Mouse (Mus musculus) C2C12 (cell line): Measurements from ENCODE around the gene Olfr281. TPM values are rescaled to one million over a fixed set of nuclear protein-coding genes. Genes with fewer than 3 reads are reported as not detected.

Source experiments
- H3K27me3 ChIP-seq: one replicate; pipeline ENCODE4 v1.6.1; 2011; ENCODE audit not compliant: control insufficient read depth, insufficient read depth, insufficient read length
- H3K36me3 ChIP-seq: one replicate; pipeline ENCODE4 v1.6.1; 2011; ENCODE audit not compliant: control insufficient read depth, insufficient read depth
- H3K4me3 ChIP-seq: one replicate; pipeline ENCODE4 v1.5.1; 2011; ENCODE audit warnings: mild to moderate bottlenecking, control low read depth; ENCODE audit not compliant: poor library complexity, insufficient read depth, severe bottlenecking
- H3K79me2 ChIP-seq: one replicate; pipeline ENCODE4 v1.6.1; 2011; ENCODE audit not compliant: control insufficient read depth, insufficient read depth
- H3K79me3 ChIP-seq: one replicate; pipeline ENCODE4 v1.6.1; 2011; ENCODE audit warnings: low read depth, control low read depth
- H3ac ChIP-seq: one replicate; pipeline ENCODE3; 2011; ENCODE audit warnings: low read depth; ENCODE audit not compliant: control insufficient read depth, insufficient read length
- CEBPB ChIP-seq: IDR thresholded peaks from one replicate; pipeline ENCODE4 v1.6.1; 2011; ENCODE audit warnings: low read depth, mild to moderate bottlenecking, control low read depth, moderate library complexity
- CTCF ChIP-seq: IDR thresholded peaks from one replicate; pipeline ENCODE4 v1.5.1; 2011; ENCODE audit not compliant: control insufficient read depth, insufficient read depth, insufficient read length
- FOSL1 ChIP-seq: IDR thresholded peaks from one replicate; pipeline ENCODE4 v1.8.0; 2011; ENCODE audit warnings: mild to moderate bottlenecking, low read length; ENCODE audit not compliant: poor library complexity, insufficient read depth, severe bottlenecking
- MAX ChIP-seq: IDR thresholded peaks from one replicate; pipeline ENCODE4 v1.6.1; 2011; ENCODE audit warnings: mild to moderate bottlenecking, control low read depth
- MYOD1 ChIP-seq: IDR thresholded peaks from one replicate; pipeline ENCODE4 v1.6.1; 2011; ENCODE audit warnings: low read depth; ENCODE audit not compliant: control insufficient read depth, insufficient read length
- MYOG ChIP-seq: IDR thresholded peaks from one replicate; pipeline ENCODE4 v1.6.1; 2011; ENCODE audit not compliant: control insufficient read depth, insufficient read length; ENCODE audit errors: extremely low read depth
- USF1 ChIP-seq: IDR thresholded peaks from one replicate; pipeline ENCODE4 v1.6.1; 2011; ENCODE audit warnings: low read depth, mild to moderate bottlenecking, control low read depth, moderate library complexity
- polyA plus RNA-seq: library from polyadenylated mRNA; unstranded; fragments of >200 nt; fragmentation: generic; extraction: Trizol; gene quantifications from one replicate; pipeline ENCODE4 v1.2.1, GENCODE M21; 2012; ENCODE audit warnings: missing spikeins

The Olfr281 gene
- polyA plus RNA-seq, 1 experiment, result not detected

DNA sequence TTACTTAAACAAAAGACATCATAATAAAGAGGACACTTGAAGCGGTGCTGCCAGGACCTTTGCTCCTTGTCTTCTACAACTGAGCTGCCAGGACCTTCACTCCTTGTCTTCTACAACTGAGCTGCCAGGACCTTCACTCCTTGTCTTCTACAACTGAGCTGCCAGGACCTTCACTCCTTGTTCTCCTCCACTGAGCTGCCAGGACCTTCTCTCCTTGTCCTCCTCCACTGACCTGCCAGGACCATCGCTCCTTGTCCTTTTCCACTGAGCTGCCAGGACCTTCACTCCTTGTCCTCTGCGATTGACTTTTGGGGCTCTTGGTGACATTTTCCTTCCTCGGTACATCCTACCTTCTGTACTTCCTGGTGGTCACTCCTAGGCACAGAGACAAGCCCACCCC, 3.9 kb upstream of the Olfr281 start:
- Histone ChIP-seq H3K4me3 (no peak overlapping the region), H3K36me3 (no peaks in the 10 kb centered on the region), H3ac (no peak overlapping the region), H3K27me3 (peaks cover 24% of the 10 kb centered on the region), H3K79me2 (no peaks in the 10 kb centered on the region), H3K79me3 (no peaks in the 10 kb centered on the region)
- no peak for TF ChIP-seq MYOD1
- TF ChIP-seq CTCF, result no peak
- no peak for TF ChIP-seq USF1
- no peak for TF ChIP-seq MYOG

GRCm38 (mm10) chr15:98469596-98469995, 17.2 kb downstream of the Olfr281 start, which contains the start of gene OR5BS1P:
Gene OR5BS1P, plus strand, starts transcription at chr15:98469896.
- TF ChIP-seq MAX (no peak), CTCF (no peak), MYOD1 (no peak), MYOG (no peak), CEBPB (no peak), FOSL1 (no peak), USF1 (no peak)
- H3ac ChIP-seq, result no peak within 1 kb of the TSS
- H3K27me3 ChIP-seq, result peaks cover 61% of the 10 kb centered on the region
- no peaks in the 10 kb centered on the region for H3K79me3 ChIP-seq
- no peak within 1 kb of the TSS for H3K4me3 ChIP-seq
- no peaks in the 10 kb centered on the region for H3K36me3 ChIP-seq
- no peaks in the 10 kb centered on the region for H3K79me2 ChIP-seq

DNA sequence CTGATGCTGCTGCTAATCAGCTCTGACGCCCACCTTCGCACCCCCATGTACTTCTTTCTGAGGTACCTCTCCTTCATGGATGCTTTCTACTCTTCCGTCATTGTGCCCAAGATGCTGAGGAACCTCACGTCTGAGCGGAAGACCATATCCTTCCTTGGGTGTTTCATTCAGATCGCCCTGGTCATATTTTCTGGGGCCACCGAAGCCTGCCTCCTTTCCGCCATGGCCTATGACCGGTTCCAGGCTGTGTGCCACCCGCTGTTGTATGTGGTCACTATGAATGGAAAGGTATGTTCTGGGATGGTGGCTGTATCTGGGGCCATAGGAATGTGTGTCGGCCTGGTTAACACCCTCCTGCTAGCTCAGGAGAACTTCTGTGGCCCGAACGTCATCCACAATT, 19.2 kb downstream of the Olfr281 start:
- no peaks in the 10 kb centered on the region for H3K36me3 ChIP-seq
- H3K79me2 ChIP-seq, result no peaks in the 10 kb centered on the region
- TF ChIP-seq MYOG, result no peak
- no peak for TF ChIP-seq FOSL1
- TF ChIP-seq USF1, result no peak
- TF ChIP-seq MYOD1, result no peak
- TF ChIP-seq MAX, result no peak
- no peak for TF ChIP-seq CTCF
- no peak for TF ChIP-seq CEBPB
- peaks cover 62% of the 10 kb centered on the region for H3K27me3 ChIP-seq
- H3K4me3 ChIP-seq, result no peak overlapping the region
- no peak overlapping the region for H3ac ChIP-seq
- no peaks in the 10 kb centered on the region for H3K79me3 ChIP-seq

DNA sequence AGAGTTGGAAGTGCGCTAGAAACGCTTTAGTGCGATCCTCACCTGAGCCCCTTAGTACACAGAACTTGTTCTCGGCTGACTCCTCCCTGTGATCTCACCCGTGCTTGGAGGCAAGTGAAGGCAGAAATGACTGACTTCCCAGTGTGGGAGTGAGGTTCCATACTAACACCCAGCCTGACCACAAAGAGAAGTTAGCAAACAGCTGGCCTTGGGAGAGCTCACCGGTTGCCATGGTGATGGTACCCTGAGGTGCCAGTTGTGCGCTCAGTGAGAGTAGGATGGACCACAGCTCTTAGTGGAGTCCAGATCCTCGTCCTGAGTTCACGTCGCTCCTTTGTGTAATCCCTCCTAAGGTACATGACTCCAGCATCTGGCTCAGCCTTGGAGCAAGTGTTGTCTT, 22.6 kb downstream of the Olfr281 start:
- Histone ChIP-seq H3K27me3 (peaks cover 72% of the 10 kb centered on the region), H3K79me3 (no peaks in the 10 kb centered on the region), H3K36me3 (no peaks in the 10 kb centered on the region), H3K4me3 (no peak overlapping the region), H3K79me2 (no peaks in the 10 kb centered on the region), H3ac (no peak overlapping the region)
- TF ChIP-seq FOSL1 (no peak), CTCF (no peak), MAX (no peak), MYOG (no peak), USF1 (no peak)

GRCm38 (mm10) chr15:98475382-98475781, 23.0 kb downstream of the Olfr281 start:
- no peak overlapping the region for H3ac ChIP-seq
- no peak for TF ChIP-seq CEBPB
- peak; percentile 5 for TF ChIP-seq CTCF
- TF ChIP-seq MAX, result no peak
- no peak for TF ChIP-seq MYOD1
- no peaks in the 10 kb centered on the region for H3K79me3 ChIP-seq
- H3K79me2 ChIP-seq, result no peaks in the 10 kb centered on the region
- H3K4me3 ChIP-seq, result no peak overlapping the region
- H3K27me3 ChIP-seq, result peaks cover 72% of the 10 kb centered on the region
- H3K36me3 ChIP-seq, result no peaks in the 10 kb centered on the region

- Histone ChIP-seq H3K4me3 (no peak overlapping the region), H3K27me3 (peaks cover 72% of the 10 kb centered on the region), H3ac (no peak overlapping the region), H3K79me2 (no peaks in the 10 kb centered on the region), H3K79me3 (no peaks in the 10 kb centered on the region), H3K36me3 (no peaks in the 10 kb centered on the region)
- TF ChIP-seq CEBPB (no peak), USF1 (no peak), MAX (no peak), MYOG (no peak), CTCF (no peak), FOSL1 (no peak), MYOD1 (no peak)
Observed at GRCm38 (mm10) chr15:98476281-98476680, 23.9 kb downstream of the Olfr281 start.
